In genomic region chr12:109495016-109495644, GRCm38 (mm10) we compare ENCODE assay signal across 20 mouse cellular contexts. TPM values are rescaled to one million over a fixed set of nuclear protein-coding genes. Genes with fewer than 3 reads are reported as not detected.
DNase-seq lines count a peak whose midpoint lies in the region; ATAC-seq and TF ChIP-seq lines count a peak whose summit lies in the region.
"Had no signal": no experiment of that assay in that cellular context is flagged by ENCODE, and none has a peak within 500 bp of the region (broad histone marks: within the 10 kb centered on the region; RNA-seq: fewer than 3 reads in every experiment).

No protein-coding gene starts in this region.

- H3K27me3 ChIP-seq in forebrain, embryonic 11.5 days (ENCODE audit: control insufficient read depth, insufficient read depth, low read length), result no peaks in the 10 kb centered on the region
- H3K27me3 ChIP-seq in forebrain, embryonic 12.5 days, result peaks cover 12% of the 10 kb centered on the region
- H3K27me3 ChIP-seq in lung, embryonic 14.5 days (ENCODE audit: insufficient read depth, low read length), result no peaks in the 10 kb centered on the region
- H3K27me3 ChIP-seq in stomach, postnatal 0 days (ENCODE audit: control insufficient read depth, insufficient read depth, low read length), result no peaks in the 10 kb centered on the region
- H3K27me3 ChIP-seq: embryonic facial prominence, embryonic 15.5 days; limb, embryonic 12.5 days had no signal

- 83% methylated on average over 20 of the region's 20 CpGs for WGBS in forebrain, embryonic 11.5 days
- 84% methylated on average over 20 of the region's 20 CpGs for WGBS in forebrain, embryonic 12.5 days
- 60% methylated on average over 20 of the region's 20 CpGs for WGBS in lung, embryonic 14.5 days
- WGBS in stomach, postnatal 0 days, result 50% methylated on average over 20 of the region's 20 CpGs

- no peak for TF ChIP-seq EP300 in stomach, postnatal 0 days (optimal IDR thresholded peaks at IDR 0.05)

- H3K4me2 ChIP-seq in forebrain, embryonic 11.5 days (ENCODE audit: low read depth, low read length, severe bottlenecking), result no peak overlapping the region
- H3K4me2 ChIP-seq in forebrain, embryonic 12.5 days, result no peak overlapping the region
- no peak overlapping the region; the same call in 1 of the 2 replicates for H3K4me2 ChIP-seq in lung, embryonic 14.5 days
- no peak overlapping the region for H3K4me2 ChIP-seq in stomach, postnatal 0 days (replicated peaks; ENCODE audit: low read depth)
- H3K4me2 ChIP-seq: embryonic facial prominence, embryonic 15.5 days; limb, embryonic 12.5 days had no signal

- H3K4me3 ChIP-seq in forebrain, embryonic 11.5 days (ENCODE audit: low read depth, low read length), result no peak overlapping the region
- H3K4me3 ChIP-seq in forebrain, embryonic 12.5 days (replicated peaks), result no peak overlapping the region
- H3K4me3 ChIP-seq in lung, embryonic 14.5 days (ENCODE audit: low read depth, low read length), result no peak overlapping the region
- no peak overlapping the region for H3K4me3 ChIP-seq in stomach, postnatal 0 days (ENCODE audit: low read depth, low read length)
- H3K4me3 ChIP-seq: embryonic facial prominence, embryonic 15.5 days; heart, embryonic 10.5 days; limb, embryonic 12.5 days; midbrain, embryonic 10.5 days had no signal

- no peak overlapping the region for H3K27ac ChIP-seq in forebrain, embryonic 11.5 days (ENCODE audit: low read depth, low read length)
- H3K27ac ChIP-seq in forebrain, embryonic 12.5 days, result no peak overlapping the region
- H3K27ac ChIP-seq in lung, embryonic 14.5 days (ENCODE audit: low read depth), result peak overlapping the region; percentile 66
- H3K27ac ChIP-seq in stomach, postnatal 0 days (replicated peaks), result no peak overlapping the region
- H3K27ac ChIP-seq: embryonic facial prominence, embryonic 15.5 days; heart, embryonic 10.5 days; limb, embryonic 12.5 days; midbrain, embryonic 10.5 days had no signal

- no peaks in the 10 kb centered on the region for H3K9me3 ChIP-seq in forebrain, embryonic 11.5 days (ENCODE audit: control insufficient read depth, low read length)
- H3K9me3 ChIP-seq in forebrain, embryonic 12.5 days, result no peaks in the 10 kb centered on the region
- H3K9me3 ChIP-seq in lung, embryonic 14.5 days (ENCODE audit: low read depth, low read length), result no peaks in the 10 kb centered on the region
- no peaks in the 10 kb centered on the region for H3K9me3 ChIP-seq in stomach, postnatal 0 days (ENCODE audit: control insufficient read depth, low read length)
- H3K9me3 ChIP-seq: embryonic facial prominence, embryonic 15.5 days; heart, embryonic 10.5 days; limb, embryonic 12.5 days; midbrain, embryonic 10.5 days had no signal

- peak; percentile 44 for DNase-seq in forebrain, embryonic 11.5 days (ENCODE audit: low spot score)
- peak; percentile 50 for DNase-seq in lung, embryonic 14.5 days
- DNase-seq in lung, postnatal 14 days, result no peak
- peak; percentile 9 for DNase-seq in lung, postnatal 25 days (ENCODE audit: low spot score)
- DNase-seq in stomach, postnatal 0 days (ENCODE audit: low spot score), result peak; percentile 28
- DNase-seq in spleen, postnatal 10 days (ENCODE audit: low spot score in 2 of 2), result no peak
- DNase-seq: adrenal gland, postnatal 10 days; gastrocnemius, postnatal 25 days; kidney, adult 11 months; right cerebral cortex, postnatal 4 days; thymus, postnatal 4 days had no signal

- H3K4me1 ChIP-seq in forebrain, embryonic 11.5 days (replicated peaks; ENCODE audit: control insufficient read depth, insufficient read depth, low read length), result no peaks in the 10 kb centered on the region; the same call in 1 of the 2 replicates
- peaks cover 11% of the 10 kb centered on the region; the same call in 1 of the 2 replicates for H3K4me1 ChIP-seq in forebrain, embryonic 12.5 days
- no peaks in the 10 kb centered on the region for H3K4me1 ChIP-seq in lung, embryonic 14.5 days (ENCODE audit: insufficient read depth)
- H3K4me1 ChIP-seq in stomach, postnatal 0 days (replicated peaks; ENCODE audit: control insufficient read depth, insufficient read depth), result no peaks in the 10 kb centered on the region

- no peak for TF ChIP-seq CTCF in lung, embryonic 14.5 days (IDR thresholded peaks at IDR 0.05; ENCODE audit: low read depth)
- TF ChIP-seq CTCF in stomach, postnatal 0 days (IDR thresholded peaks at IDR 0.05; ENCODE audit: low read depth), result no peak

- H3K36me3 ChIP-seq in forebrain, embryonic 11.5 days (ENCODE audit: control insufficient read depth, insufficient read depth, low read length), result no peaks in the 10 kb centered on the region
- H3K36me3 ChIP-seq in forebrain, embryonic 12.5 days (replicated peaks), result no peaks in the 10 kb centered on the region
- H3K36me3 ChIP-seq in lung, embryonic 14.5 days (ENCODE audit: insufficient read depth), result no peaks in the 10 kb centered on the region
- no peaks in the 10 kb centered on the region for H3K36me3 ChIP-seq in stomach, postnatal 0 days (ENCODE audit: control insufficient read depth, insufficient read depth, low read length)
- H3K36me3 ChIP-seq: embryonic facial prominence, embryonic 15.5 days; G1E; heart, embryonic 10.5 days; limb, embryonic 12.5 days; midbrain, embryonic 10.5 days had no signal

- no peak overlapping the region for H3K9ac ChIP-seq in forebrain, embryonic 11.5 days (ENCODE audit: low read length)
- no peak overlapping the region for H3K9ac ChIP-seq in forebrain, embryonic 12.5 days
- no peak overlapping the region for H3K9ac ChIP-seq in lung, embryonic 14.5 days
- H3K9ac ChIP-seq in stomach, postnatal 0 days (ENCODE audit: low read length), result no peak overlapping the region
- H3K9ac ChIP-seq: embryonic facial prominence, embryonic 15.5 days; limb, embryonic 12.5 days had no signal

- ATAC-seq in forebrain, embryonic 11.5 days (replicated peaks; ENCODE audit: low FRiP score), result no peak
- no peak for ATAC-seq in forebrain, embryonic 12.5 days (ENCODE audit: low FRiP score)
- peak; percentile 81 for ATAC-seq in lung, embryonic 14.5 days (ENCODE audit: insufficient read depth)
- ATAC-seq in stomach, postnatal 0 days (ENCODE audit: low FRiP score, low TSS enrichment), result no peak
- ATAC-seq in cerebellum, adult (ENCODE audit: insufficient number of reproducible peaks, low FRiP score, low TSS enrichment), result no peak
- ATAC-seq: activated CD4-positive, CD25-positive, alpha-beta regulatory T cell, adult 4 months; hindbrain, embryonic 16.5 days had no signal

RNA-seq across cellular contexts. Expression of gene Dlk1, which starts 42.5 kb away (rescaled TPM):
- 169 and 191 TPM in 2 replicates for polyA plus RNA-seq in forebrain, embryonic 11.5 days (2014; fragmentation: Nextera tagmentation; extraction: Ambion mirVana)
- polyA plus RNA-seq in forebrain, embryonic 12.5 days (2016; fragmentation: Nextera tagmentation; extraction: Ambion mirVana), result 143 and 148 TPM in 2 replicates
- 468 and 481 TPM in 2 replicates for polyA plus RNA-seq in lung, embryonic 14.5 days (2014; fragmentation: Nextera tagmentation; extraction: Ambion mirVana)
- polyA plus RNA-seq in stomach, postnatal 0 days (2015; fragmentation: Nextera tagmentation; extraction: Ambion mirVana), result 183 and 187 TPM in 2 replicates
- polyA plus RNA-seq: activated CD4-positive, CD25-positive, alpha-beta regulatory T cell, adult 4 months; G1E had no signal

Comparison
In these comparisons a context has a peak if more than half of its experiments do, and no peak if none do; other contexts are left out.
1. DNase-seq: peak in forebrain, embryonic 11.5 days (single experiment), lung, embryonic 14.5 days (single experiment), lung, postnatal 25 days (single experiment) and stomach, postnatal 0 days (single experiment); none in lung, postnatal 14 days (single experiment) and spleen, postnatal 10 days (0 of 2).